Mouse (Mus musculus) thymus, postnatal 4 days (tissue): ENCODE data around the gene Exoc7.
"Not testable (repeated sequence)": the region's sequence is repeated elsewhere in the genome, so short reads cannot be mapped to it uniquely, and the experiment has no call there.

Experiments
- DNase-seq: peaks from one replicate; pipeline ENCODE4 v3.0.0; 2021

Exoc7 gene

DNA sequence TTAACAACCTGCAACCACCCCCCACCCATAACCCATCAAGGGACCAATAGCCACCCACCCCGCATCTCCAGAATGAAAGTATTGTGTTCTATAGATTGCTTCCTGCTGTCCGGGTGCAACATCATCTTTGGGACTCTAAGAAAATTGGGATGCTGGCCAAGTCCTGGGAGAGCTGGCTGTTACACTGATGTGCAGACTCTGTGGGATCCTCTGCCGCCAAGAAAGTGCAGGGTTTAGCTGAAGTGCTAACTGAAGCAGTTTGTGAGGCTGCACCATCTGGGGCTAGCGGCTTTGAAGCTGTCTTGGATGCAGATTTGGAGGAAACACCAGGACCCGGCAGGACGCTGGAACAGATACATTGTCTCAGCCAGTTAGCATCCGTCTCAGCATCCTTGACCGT, 4.1 kb upstream of the Exoc7 start:
- DNase-seq, result peak; percentile 8

- DNase-seq, result no peak
These were observed 2.6 kb upstream of the Exoc7 start for GRCm38 (mm10) chr11:116309601-116310000.

DNA sequence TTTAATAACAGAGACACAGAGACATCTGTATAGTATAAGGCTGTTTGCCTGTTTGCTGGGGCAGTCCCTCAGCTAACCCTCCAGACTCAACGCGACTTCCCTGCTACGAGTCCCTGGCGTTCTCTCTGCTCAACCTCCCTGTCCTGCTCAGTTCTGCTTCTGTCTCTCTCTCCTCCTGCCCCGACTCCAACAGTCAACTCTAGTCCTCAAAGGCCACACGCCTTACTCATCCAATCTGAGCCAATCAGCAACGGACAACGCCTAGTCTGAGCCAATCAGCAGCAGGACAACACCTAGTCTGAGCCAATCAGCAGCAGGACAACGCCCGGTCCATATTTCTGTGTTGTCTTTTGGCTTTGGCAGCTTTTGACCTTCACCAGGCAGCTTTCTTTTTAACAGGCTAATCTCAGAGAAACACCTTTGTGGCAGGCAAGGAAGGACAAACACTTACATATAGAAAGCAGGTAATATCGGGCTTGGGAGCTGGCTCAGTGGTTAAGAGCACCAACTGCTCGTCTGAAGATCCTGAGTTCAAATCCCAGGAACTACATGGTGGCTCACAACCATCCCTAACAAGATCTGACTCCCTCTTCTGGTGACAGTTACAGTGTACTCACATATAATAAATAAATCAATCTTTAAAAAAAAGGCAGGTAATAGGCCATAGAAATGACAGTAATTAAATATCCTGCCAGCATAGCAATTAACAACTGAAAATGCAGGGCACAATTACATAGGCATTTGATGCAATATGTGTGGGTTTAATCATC, 914 bp upstream of the Exoc7 start:
- peak; percentile 10 for DNase-seq

DNA sequence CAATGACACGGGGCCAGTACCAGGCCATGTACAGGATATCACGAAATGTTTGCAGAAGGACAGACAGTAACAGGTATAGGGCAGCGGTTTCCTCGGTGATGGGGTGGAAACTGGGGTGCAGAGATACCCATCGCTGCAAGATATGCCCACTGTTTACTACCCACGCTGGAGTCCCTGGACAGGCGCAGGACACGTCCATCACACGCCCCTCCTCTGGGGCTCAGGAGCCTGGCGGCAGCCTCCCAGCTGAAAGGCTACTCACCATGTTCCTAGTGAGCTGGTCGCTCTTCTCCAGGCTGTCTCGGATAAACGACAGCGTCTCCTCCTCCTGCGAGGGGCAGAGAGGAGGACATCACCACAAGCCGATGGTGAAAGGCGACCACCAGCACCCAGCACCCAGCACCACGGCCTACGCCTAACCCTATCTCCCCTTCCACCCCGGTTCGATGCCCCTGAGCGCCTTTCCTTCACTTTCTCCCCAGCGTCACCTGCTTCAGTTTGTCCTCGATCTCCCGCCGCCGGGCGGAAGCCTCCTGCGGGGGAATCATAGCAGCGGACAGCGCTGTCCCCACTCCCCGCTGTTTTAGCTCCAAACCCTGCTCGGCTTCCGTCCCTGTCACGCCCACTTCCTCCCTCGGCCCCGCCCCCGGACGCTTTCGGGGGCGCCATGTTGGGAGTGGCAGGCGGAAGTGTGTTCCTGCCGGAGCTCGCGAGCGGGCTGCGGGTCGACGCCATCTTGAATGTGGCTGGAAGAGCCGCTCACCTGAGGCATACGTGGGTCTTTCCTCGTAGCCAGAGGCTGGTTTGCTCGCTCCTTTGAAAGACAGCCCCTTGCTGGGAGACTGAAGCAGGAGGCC, 679 bp downstream of the Exoc7 start:
- DNase-seq, result peak; percentile 97

DNA sequence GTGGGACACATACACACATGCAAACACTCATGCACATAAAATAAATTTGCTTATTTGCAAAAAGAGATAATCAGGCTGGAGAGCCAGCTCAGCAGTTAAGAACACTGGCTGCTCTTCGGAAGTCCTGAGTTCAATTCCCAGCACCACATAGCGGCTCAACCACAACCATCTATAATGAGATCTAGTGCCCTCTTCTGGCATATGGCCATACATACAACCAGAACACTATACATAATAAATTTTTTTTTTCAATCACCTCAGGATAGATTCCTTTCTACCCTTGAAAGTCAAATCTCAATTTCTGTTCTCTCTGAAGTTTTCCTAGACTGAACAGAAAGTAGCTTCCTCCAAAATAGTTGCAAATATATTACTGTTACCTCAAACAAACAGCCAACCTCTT, 1.6 kb downstream of the Exoc7 start:
- no peak for DNase-seq

- DNase-seq, result no peak
These were observed 8.4 kb downstream of the Exoc7 start for GRCm38 (mm10) chr11:116298621-116299020.

GRCm38 (mm10) chr11:116298221-116298620, 8.8 kb downstream of the Exoc7 start:
- DNase-seq, result no peak

DNA sequence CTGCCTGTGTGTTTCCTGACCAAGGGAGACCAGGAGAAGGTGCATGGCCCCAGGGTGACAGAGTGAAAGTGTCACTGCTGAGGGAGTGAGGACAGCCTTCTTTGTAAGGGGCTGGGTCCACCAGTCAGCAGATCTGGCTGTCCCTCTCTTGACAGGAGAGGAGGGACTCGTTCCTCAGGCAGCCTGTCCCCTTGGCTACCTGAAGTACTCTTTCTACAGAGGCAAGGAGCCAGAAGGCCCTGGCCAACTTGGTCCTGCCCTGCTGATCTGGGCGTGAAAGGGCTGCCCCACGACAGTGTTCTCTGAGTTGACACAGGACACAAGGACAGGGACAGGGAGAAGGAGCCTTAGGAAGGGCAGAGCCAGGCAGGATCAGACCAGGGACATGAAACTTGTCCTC, 10.0 kb downstream of the Exoc7 start:
- DNase-seq, result no peak

GRCm38 (mm10) chr11:116296191-116296734, 10.8 kb downstream of the Exoc7 start:
- DNase-seq, result no peak

DNA sequence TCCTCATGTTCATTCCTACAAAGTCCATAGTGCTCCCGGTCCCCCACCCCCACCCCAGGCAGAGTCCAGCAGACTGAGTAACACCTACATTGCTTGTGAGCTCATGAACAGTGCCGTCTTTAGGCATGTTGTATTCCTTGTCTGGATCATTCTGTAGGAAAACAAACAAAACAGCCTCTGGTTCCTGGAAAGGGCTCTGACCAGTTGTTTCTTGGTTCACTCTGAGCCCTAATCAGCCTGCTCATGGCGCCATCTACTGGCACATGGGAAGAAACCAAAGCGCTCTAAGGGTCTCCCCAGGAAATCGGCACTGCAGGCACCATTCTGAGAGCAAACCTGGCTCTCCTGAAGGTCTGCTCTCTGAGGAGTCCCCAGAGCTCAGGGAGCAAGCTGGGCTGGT, 12.7 kb downstream of the Exoc7 start:
- DNase-seq, result peak; percentile 70

- DNase-seq, result no peak
These were observed 13.4 kb downstream of the Exoc7 start for GRCm38 (mm10) chr11:116293538-116294137.

DNA sequence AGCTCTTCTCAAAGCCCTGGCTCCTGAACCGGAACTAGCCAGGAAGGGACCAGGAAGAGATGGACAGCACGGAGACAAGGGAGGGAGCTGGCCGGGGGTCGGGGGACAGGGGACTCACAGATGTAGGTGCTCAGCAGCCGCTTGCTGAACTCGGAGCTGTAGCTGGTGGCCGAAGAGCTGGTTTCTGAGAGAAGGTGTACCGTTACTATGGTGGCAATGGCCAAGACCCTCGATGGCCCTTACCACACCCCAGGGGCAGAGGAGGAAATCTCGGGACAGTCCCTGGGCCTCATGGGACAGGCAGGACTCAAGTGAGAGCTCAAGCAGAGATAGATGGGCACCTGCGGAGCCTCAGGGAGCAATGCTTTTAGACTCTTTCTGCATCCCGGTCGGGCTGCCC, 14.6 kb downstream of the Exoc7 start:
- no peak for DNase-seq

- DNase-seq, result no peak
These were observed 16.5 kb downstream of the Exoc7 start for GRCm38 (mm10) chr11:116290556-116290955.

- DNase-seq, result no peak
These were observed 19.7 kb downstream of the Exoc7 start for GRCm38 (mm10) chr11:116287351-116287750.

DNA sequence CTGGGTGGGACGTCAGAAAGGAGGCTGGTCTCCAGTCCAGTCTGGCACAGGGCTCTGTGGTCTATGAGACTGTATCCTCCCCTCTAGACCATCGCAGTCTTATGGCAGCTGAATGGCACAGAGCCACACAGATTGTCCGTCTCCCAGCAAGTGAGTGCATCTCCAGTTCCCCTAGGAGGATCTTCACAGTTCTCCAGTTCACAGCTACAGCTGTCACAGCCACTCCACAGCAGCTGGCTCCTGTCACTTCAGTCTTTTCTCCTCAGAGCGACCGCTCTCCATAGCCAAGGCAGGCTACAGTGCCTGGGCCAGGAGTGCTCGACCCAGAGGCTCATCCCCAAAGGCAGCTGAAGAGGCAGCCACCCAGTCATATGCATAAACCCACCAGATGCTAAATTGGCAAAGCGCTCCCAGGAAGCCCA, 21.3 kb downstream of the Exoc7 start:
- DNase-seq, result no peak

DNA sequence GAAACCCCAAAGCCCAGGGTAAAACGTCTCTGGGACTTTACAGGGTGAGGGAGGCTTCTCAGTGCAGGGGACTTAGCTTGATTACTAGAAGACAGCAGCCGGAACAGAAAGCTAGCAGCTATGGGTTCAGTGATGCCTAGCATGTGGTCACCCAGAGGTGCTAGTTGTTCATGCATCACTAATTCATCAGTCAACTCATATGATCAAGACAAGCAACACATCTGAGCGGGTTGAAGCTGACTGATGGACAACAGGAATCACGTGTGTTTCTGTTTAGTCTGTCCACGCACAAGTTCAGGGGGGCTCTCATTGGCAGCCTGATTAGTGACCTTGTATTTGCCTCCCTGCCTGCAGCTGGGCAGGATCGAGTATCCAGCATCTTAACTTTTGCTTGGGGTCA, 23.1 kb downstream of the Exoc7 start:
- no peak for DNase-seq

- DNase-seq, result no peak
These were observed 24.0 kb downstream of the Exoc7 start for GRCm38 (mm10) chr11:116282912-116283521.

DNA sequence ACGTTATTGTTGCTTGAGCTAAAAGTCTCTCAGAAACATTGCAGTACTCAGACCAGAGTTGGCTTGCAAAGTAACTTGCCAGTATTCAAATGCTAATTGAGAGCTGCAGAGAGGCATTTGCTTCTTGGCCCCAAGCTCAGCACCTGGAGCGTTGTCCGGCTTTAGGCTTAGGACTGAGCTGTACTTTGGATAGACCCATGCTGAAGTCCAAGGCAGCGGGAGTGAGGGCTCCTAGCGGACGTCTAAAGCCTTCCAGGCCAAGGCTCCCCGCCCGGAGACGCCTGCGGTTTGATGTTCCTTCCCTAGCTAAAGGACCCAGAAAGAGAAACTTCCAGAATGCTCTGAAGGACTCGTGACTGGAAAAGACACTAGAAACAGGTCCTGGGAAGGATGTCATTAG, 24.9 kb downstream of the Exoc7 start:
- no peak for DNase-seq

- no peak for DNase-seq
These were observed 25.4 kb downstream of the Exoc7 start for GRCm38 (mm10) chr11:116281671-116282070.

GRCm38 (mm10) chr11:116280751-116281663, 26.0 kb downstream of the Exoc7 start, which contains the start of gene Galr2:
Galr2 (plus strand) TSS chr11:116280939.
- no peak for DNase-seq

GRCm38 (mm10) chr11:116277184-116277583, 29.8 kb downstream of the Exoc7 start:
- not testable (repeated sequence) for DNase-seq
